Mouse (Mus musculus): Measurements from ENCODE around the gene Tmco2. TPM values are rescaled to one million over a fixed set of nuclear protein-coding genes. Genes with fewer than 3 reads are reported as not detected.
"Not testable (repeated sequence)": the region's sequence is repeated elsewhere in the genome, so short reads cannot be mapped to it uniquely, and the experiment has no call there.

The Tmco2 gene
- polyA plus RNA-seq, 1 experiment = not detected

DNA sequence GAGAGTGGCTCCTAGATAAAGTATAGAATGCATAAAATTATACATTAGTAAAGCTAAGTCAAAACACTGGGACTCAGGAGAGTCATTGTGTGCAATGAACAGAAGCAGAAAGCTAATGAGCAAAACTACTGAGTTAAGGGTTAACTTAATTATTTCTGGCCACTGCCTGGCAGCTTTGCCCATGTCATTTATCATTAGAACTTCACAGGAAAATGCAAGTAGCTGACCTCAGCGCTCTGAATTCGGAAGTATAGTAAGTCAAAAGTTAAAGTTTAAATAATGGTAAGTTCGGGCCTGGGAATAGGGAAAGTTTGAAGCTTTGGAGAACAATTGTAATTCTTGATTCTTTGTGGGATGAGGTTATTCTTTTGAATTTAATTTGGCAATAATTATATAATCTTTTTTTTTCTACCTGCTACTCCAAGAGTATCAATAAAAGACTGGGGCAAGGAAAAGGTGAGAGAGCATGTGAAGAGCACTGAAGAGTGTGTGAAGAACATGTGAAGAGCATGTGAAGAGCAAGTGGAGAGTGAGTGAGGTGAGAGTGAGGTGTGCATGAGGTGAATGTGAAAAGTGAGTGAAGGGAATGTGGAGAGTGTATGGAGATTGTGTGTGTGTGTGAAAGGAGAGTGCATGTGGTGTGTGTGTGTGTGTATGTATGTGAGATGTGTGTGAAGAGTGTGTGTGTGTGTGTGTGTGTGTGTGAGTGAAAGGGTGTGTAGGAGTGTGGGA lies 30.9 kb downstream of the Tmco2 start:
- Histone ChIP-seq H3K27ac (ENCODE audit: insufficient read depth, low read depth, low read length) (no peak overlapping the region), H3K4me1 (ENCODE audit: control insufficient read depth, insufficient read depth, low read length) (peaks cover 4% of the 10 kb centered on the region; the same call in 1 of the 2 replicates), H3K27me3 (replicated peaks; ENCODE audit: control insufficient read depth, insufficient read depth, low read length) (no peaks in the 10 kb centered on the region), H3K4me3 (ENCODE audit: insufficient read depth, low read depth, low read length) (no peak overlapping the region), H3K36me3 (ENCODE audit: control insufficient read depth, insufficient read depth, low read length) (peaks cover 10% of the 10 kb centered on the region)
- 11% methylated on average over 3 of the region's 3 CpGs for WGBS
- peak; percentile 80 for DNase-seq
- TF ChIP-seq CTCF (conservative IDR thresholded peaks at IDR 0.05; ENCODE audit: insufficient read depth, insufficient read length, low read depth, low read length) (no peak), POLR2A (IDR thresholded peaks at IDR 0.05; ENCODE audit: low read depth, low read length) (no peak)

DNA sequence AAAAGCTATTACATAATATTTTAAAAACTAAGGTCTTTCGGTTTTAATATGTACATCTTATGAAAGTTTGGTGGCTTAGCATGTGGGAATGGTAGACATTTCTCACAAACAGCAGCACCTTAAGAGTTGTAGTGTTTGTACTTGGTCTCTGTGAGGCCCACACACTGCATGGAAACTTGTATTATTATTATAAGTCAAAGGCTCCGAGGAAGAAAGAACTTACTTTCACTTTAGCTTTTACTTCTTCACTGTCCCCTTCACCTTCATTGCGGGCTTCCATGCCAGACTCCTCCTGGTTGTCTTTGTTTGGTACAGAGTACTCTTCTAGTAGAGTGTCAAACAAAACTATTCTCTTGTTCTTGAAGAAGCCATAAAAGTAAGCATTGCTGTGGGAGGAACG lies 34.8 kb downstream of the Tmco2 start:
- Histone ChIP-seq H3K27ac (ENCODE audit: insufficient read depth, low read depth, low read length) (no peak overlapping the region), H3K4me3 (ENCODE audit: insufficient read depth, low read depth, low read length) (no peak overlapping the region), H3K36me3 (ENCODE audit: control insufficient read depth, insufficient read depth, low read length) (0 out of 2 replicates have a peak, but pooled peaks cover 4% of the 10 kb centered on the region), H3K4me1 (ENCODE audit: control insufficient read depth, insufficient read depth, low read length) (peaks cover 4% of the 10 kb centered on the region; the same call in 1 of the 2 replicates), H3K27me3 (replicated peaks; ENCODE audit: control insufficient read depth, insufficient read depth, low read length) (no peaks in the 10 kb centered on the region)
- 83% methylated on average over 4 of the region's 4 CpGs for WGBS
- DNase-seq = no peak
- TF ChIP-seq POLR2A (IDR thresholded peaks at IDR 0.05; ENCODE audit: low read depth, low read length) (no peak), CTCF (conservative IDR thresholded peaks at IDR 0.05; ENCODE audit: insufficient read depth, insufficient read length, low read depth, low read length) (no peak)

DNA sequence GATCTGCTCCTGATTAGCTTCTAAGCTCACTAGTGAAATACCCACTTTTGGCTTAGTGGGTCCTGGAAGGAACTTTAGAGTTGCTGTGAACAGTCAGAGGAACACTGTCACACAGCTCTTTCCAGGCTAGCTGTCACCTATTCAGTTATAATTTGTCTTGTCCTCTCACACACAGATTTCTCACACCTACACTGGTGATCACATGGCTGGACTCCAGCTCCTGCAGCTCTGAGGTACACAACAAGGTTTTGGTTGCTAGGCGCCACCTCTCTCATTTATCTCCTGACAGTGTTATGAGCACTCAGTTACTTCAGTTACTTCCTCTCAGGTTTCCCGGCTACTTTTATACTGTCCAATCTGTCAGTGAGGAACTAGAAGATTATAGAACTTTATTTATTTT lies 43.7 kb downstream of the Tmco2 start:
- H3K27ac ChIP-seq (ENCODE audit: insufficient read depth, low read depth, low read length) = no peak overlapping the region
- H3K27me3 ChIP-seq (replicated peaks; ENCODE audit: control insufficient read depth, insufficient read depth, low read length) = no peaks in the 10 kb centered on the region
- no peak for DNase-seq
- no peaks in the 10 kb centered on the region for H3K4me1 ChIP-seq (ENCODE audit: control insufficient read depth, insufficient read depth, low read length)
- H3K36me3 ChIP-seq (ENCODE audit: control insufficient read depth, insufficient read depth, low read length) = peaks cover 1% of the 10 kb centered on the region
- TF ChIP-seq POLR2A (IDR thresholded peaks at IDR 0.05; ENCODE audit: low read depth, low read length) (no peak), CTCF (conservative IDR thresholded peaks at IDR 0.05; ENCODE audit: insufficient read depth, insufficient read length, low read depth, low read length) (no peak)
- 62% methylated on average over 2 of the region's 2 CpGs for WGBS
- H3K4me3 ChIP-seq (ENCODE audit: insufficient read depth, low read depth, low read length) = no peak overlapping the region

DNA sequence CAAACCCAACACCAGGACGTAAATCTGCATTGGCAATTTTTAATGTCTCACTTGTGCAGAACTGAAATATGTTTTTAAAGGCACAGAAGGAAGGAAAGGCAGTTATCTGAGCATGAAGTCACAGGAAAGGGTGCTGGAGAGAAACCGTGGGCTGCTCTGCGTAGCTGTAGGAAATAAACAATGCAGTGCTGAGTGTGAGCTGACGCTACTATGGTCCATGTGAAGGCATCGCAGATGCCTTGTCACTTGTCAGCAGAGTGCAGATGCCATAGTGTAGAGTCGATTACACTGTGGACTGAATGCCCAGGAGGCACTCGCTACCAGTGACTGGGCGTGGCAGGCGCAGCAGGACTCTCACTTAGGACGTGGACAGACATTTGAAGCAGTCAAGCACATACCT lies 49.8 kb downstream of the Tmco2 start:
- H3K27me3 ChIP-seq (replicated peaks; ENCODE audit: control insufficient read depth, insufficient read depth, low read length); DNase-seq; H3K4me1 ChIP-seq (ENCODE audit: control insufficient read depth, insufficient read depth, low read length); H3K4me3 ChIP-seq (ENCODE audit: insufficient read depth, low read depth, low read length); H3K27ac ChIP-seq (ENCODE audit: insufficient read depth, low read depth, low read length); H3K36me3 ChIP-seq (ENCODE audit: control insufficient read depth, insufficient read depth, low read length): not testable (repeated sequence)
- WGBS = 86% methylated on average over 10 of the region's 10 CpGs

DNA sequence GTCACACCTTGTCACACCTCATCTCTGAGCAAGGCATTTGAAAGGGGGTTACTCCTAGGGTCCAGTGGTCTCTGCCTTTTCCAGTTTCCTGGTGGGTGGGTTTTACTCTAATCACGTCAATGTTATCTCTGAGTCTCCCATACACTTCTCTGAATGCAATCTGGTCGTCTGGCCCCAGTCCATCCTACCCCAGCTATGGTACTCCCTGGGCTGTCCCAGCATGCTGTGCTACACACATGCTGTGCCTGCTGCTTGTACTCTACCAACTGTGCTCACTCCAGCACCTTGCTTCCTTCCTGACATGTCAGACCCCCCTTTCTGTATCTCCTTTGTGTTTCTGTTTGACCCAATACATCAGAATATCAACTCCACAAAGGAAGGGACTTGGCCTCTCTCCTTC lies 52.0 kb downstream of the Tmco2 start:
- Histone ChIP-seq H3K27me3 (replicated peaks; ENCODE audit: control insufficient read depth, insufficient read depth, low read length) (no peaks in the 10 kb centered on the region), H3K4me3 (ENCODE audit: insufficient read depth, low read depth, low read length) (no peak overlapping the region), H3K4me1 (ENCODE audit: control insufficient read depth, insufficient read depth, low read length) (no peaks in the 10 kb centered on the region), H3K36me3 (ENCODE audit: control insufficient read depth, insufficient read depth, low read length) (no peaks in the 10 kb centered on the region), H3K27ac (ENCODE audit: insufficient read depth, low read depth, low read length) (no peak overlapping the region)
- 84% methylated on average over 2 of the region's 2 CpGs for WGBS
- DNase-seq = no peak
- TF ChIP-seq POLR2A (IDR thresholded peaks at IDR 0.05; ENCODE audit: low read depth, low read length) = no peak
- TF ChIP-seq CTCF (conservative IDR thresholded peaks at IDR 0.05; ENCODE audit: insufficient read depth, insufficient read length, low read depth, low read length) = no peak

DNA sequence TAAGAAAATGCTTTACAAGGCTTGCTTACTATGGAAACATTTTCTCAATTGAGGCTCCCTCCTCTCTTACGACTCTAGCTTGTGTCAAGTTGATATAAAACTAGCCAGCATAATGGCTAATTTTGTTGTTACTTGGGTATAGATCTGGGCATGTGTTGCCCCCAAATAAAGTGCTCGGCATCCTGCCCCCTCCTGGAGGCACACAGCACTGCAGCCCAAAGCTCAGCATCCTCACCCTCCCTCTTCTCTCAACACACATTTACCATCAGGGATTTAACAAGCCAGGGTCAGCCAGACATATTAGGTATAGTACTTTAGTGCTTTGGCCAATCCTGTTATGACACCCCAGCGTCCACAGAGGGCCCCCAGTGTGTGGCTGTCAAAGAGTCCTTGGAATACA lies 52.7 kb downstream of the Tmco2 start:
- Histone ChIP-seq H3K4me1 (ENCODE audit: control insufficient read depth, insufficient read depth, low read length) (no peaks in the 10 kb centered on the region), H3K36me3 (ENCODE audit: control insufficient read depth, insufficient read depth, low read length) (no peaks in the 10 kb centered on the region), H3K4me3 (ENCODE audit: insufficient read depth, low read depth, low read length) (no peak overlapping the region), H3K27me3 (replicated peaks; ENCODE audit: control insufficient read depth, insufficient read depth, low read length) (no peaks in the 10 kb centered on the region), H3K27ac (ENCODE audit: insufficient read depth, low read depth, low read length) (no peak overlapping the region)
- DNase-seq = no peak
- no peak for TF ChIP-seq POLR2A (IDR thresholded peaks at IDR 0.05; ENCODE audit: low read depth, low read length)
- TF ChIP-seq CTCF (conservative IDR thresholded peaks at IDR 0.05; ENCODE audit: insufficient read depth, insufficient read length, low read depth, low read length) = peak; percentile 54
- 54% methylated on average over 3 of the region's 3 CpGs for WGBS

Other genes with a start within 250 kb of the Tmco2 start
- 3.4 and 4.1 TPM in 2 replicates for gene Exo5, start 184.2 kb downstream of the Tmco2 start, polyA plus RNA-seq (2012; rRNA removed)
- gene Zfp69, start 157.5 kb downstream of the Tmco2 start, polyA plus RNA-seq (2012; rRNA removed) = 1.3 and 1.4 TPM in 2 replicates
- 20.5 and 27.3 TPM in 2 replicates for gene Smap2, start 92.0 kb downstream of the Tmco2 start, polyA plus RNA-seq (2012; rRNA removed)
- gene Col9a2, start 69.8 kb downstream of the Tmco2 start, polyA plus RNA-seq (2012; rRNA removed) = not detected in 2 replicates
- gene Zmpste24, start 11.0 kb downstream of the Tmco2 start, polyA plus RNA-seq (2012; rRNA removed) = 43.5 and 45.7 TPM in 2 replicates
- gene Rlf, start 105.9 kb upstream of the Tmco2 start, polyA plus RNA-seq (2012; rRNA removed) = 2.3 and 2.7 TPM in 2 replicates
- not detected in 2 replicates for gene Gm12888, start 215.7 kb upstream of the Tmco2 start, polyA plus RNA-seq (2012; rRNA removed)